Mouse (Mus musculus): ENCODE measurements around the gene Slc35g2. TPM values are rescaled to one million over a fixed set of nuclear protein-coding genes. Genes with fewer than 3 reads are reported as not detected.

The Slc35g2 gene
- polyA plus RNA-seq, 1 experiment: 2.1 TPM

Other genes with a start within 250 kb of the Slc35g2 start
- gene Il20rb, start 84.3 kb downstream of the Slc35g2 start, polyA plus RNA-seq (2012; rRNA removed): 23.2 and 25.0 TPM in 2 replicates
- 9.4 and 10.0 TPM in 2 replicates for gene Nck1, start 25.0 kb downstream of the Slc35g2 start, polyA plus RNA-seq (2012; rRNA removed)
- 6.7 and 8.5 TPM in 2 replicates for gene Stag1, start 26.7 kb upstream of the Slc35g2 start, polyA plus RNA-seq (2012; rRNA removed)

All from gonadal fat pad, adult 2 months (tissue).